Mouse (Mus musculus) embryonic fibroblast, embryonic 13.5 days (primary cell): ENCODE measurements around the gene Trak2. TPM values are rescaled to one million over a fixed set of nuclear protein-coding genes. Genes with fewer than 3 reads are reported as not detected.

ENCODE experiments used
- H3K27ac ChIP-seq: 2 replicates; pipeline ENCODE4 v1.5.1; 2012; ENCODE audit warnings: low read length, control low read depth, inconsistent platforms; ENCODE audit not compliant: insufficient read depth
- H3K4me1 ChIP-seq: 2 replicates; pipeline ENCODE4 v1.6.1; 2011; ENCODE audit warnings: low read length; ENCODE audit not compliant: control insufficient read depth, insufficient read depth
- H3K4me3 ChIP-seq: 2 replicates; pipeline ENCODE4 v1.5.1; 2011; ENCODE audit warnings: mild to moderate bottlenecking, control low read depth, low read length; ENCODE audit not compliant: insufficient read depth
- CTCF ChIP-seq: IDR thresholded peaks from 2 replicates; pipeline ENCODE4 v1.5.1; 2011; ENCODE audit warnings: mild to moderate bottlenecking, control low read depth, low read length, moderate library complexity, borderline replicate concordance; ENCODE audit not compliant: insufficient read depth
- POLR2A ChIP-seq: IDR thresholded peaks from 2 replicates; pipeline ENCODE4 v1.6.1; 2011; ENCODE audit warnings: low read depth, mild to moderate bottlenecking, control low read depth, low read length, moderate library complexity
- polyA plus RNA-seq: library from polyadenylated mRNA; stranded (reverse); fragments of >200 nt; gene quantifications from 2 replicates; pipeline ENCODE4 v1.2.4, GENCODE M21; 2011; ENCODE audit warnings: low read depth; ENCODE audit not compliant: missing spikeins, insufficient read length

Trak2 gene
- polyA plus RNA-seq, 1 experiment, result 31.8 TPM

GRCm38 (mm10) chr1:58954578-58955410 is 18.4 kb downstream of the Trak2 start:
- H3K4me1 ChIP-seq, result peaks cover 21% of the 10 kb centered on the region
- no peak overlapping the region for H3K4me3 ChIP-seq
- H3K27ac ChIP-seq, result no peak overlapping the region
- TF ChIP-seq CTCF, result no peak
- TF ChIP-seq POLR2A, result no peak

DNA sequence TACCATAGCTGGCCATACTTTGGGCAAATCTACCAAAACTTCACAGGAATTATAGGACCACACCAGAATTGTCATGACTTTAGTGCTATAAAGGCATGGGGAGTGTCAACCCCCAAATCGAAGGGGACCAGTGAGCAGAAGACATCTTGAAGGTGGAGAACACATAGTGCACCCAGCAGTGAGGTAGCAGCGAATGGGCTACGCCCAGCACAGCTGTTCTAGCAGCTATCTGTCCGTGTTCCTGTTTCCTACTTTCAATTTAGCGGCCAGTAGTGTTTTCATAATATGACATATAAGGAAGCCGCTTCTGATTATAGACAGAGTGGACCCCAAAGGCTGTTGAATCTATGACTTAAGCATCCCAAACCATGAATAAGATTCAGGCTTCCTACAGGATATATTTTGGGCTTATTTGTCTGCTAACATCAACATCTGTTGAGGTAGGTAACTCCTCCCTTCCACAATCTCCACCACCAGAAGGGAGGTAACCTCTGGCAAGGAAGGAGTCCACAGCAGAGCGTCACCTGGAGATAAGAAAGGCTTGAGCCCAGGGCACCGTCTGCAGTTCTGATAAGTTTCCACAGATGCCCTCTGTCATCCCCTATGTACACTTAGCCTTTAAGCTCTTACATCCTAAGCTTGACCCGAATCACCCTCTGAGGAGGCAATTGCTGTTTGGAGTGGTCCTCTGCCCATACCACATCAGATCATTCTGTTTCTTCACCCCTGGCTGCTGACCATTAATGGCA is 19.4 kb downstream of the Trak2 start:
- Histone ChIP-seq H3K27ac (peak overlapping the region; percentile 60; the same call in 1 of the 2 replicates), H3K4me1 (peaks cover 21% of the 10 kb centered on the region), H3K4me3 (no peak overlapping the region)
- TF ChIP-seq CTCF, result no peak
- TF ChIP-seq POLR2A, result no peak

DNA sequence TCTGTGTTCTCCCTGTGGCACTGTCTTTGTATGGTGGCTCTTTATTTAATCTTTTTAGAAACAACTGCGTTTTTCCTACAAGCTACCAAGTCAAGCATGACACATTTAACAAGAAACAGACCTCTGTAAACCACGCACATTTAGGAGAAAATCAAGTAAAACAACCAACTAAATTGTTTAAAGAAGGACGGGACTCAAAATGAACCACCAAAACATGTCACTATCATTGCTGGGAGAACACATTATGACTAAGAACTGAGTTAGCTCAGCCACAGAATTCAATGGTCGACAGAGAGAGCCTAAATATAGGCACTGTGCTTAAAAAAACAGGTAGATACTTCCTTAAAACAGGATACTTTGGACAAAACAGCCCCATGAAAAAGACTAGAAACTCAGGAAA is 20.2 kb downstream of the Trak2 start:
- H3K4me1 ChIP-seq, result peaks cover 21% of the 10 kb centered on the region
- H3K27ac ChIP-seq, result peak overlapping the region; percentile 70
- TF ChIP-seq POLR2A (no peak), CTCF (no peak)
- H3K4me3 ChIP-seq, result no peak overlapping the region

DNA sequence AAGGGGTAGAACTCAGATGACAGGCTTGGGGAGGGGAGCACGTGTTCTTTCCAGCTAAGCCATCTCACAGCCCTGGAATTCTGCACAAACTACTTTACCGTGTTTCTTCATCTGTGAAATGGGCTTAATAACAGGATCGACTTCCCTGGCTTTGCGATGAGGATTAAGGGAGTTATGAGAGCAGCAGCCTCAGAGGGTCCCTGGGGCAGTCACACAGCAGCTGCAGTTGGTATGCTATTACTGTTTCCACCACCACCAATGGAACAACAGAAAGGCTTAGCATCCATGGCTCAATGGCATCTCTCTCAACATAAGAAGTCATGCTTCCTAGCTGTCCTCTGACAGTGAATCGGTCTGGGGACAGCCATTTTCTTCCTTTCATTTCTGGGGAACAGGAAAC is 20.7 kb downstream of the Trak2 start:
- peak overlapping the region; percentile 70 for H3K27ac ChIP-seq
- H3K4me3 ChIP-seq, result no peak overlapping the region
- TF ChIP-seq POLR2A (no peak), CTCF (no peak)
- peaks cover 21% of the 10 kb centered on the region for H3K4me1 ChIP-seq

GRCm38 (mm10) chr1:58951841-58952240 is 21.4 kb downstream of the Trak2 start:
- Histone ChIP-seq H3K4me1 (peaks cover 21% of the 10 kb centered on the region), H3K4me3 (no peak overlapping the region), H3K27ac (peak overlapping the region; percentile 22; the same call in 1 of the 2 replicates)
- TF ChIP-seq CTCF (no peak), POLR2A (no peak)

DNA sequence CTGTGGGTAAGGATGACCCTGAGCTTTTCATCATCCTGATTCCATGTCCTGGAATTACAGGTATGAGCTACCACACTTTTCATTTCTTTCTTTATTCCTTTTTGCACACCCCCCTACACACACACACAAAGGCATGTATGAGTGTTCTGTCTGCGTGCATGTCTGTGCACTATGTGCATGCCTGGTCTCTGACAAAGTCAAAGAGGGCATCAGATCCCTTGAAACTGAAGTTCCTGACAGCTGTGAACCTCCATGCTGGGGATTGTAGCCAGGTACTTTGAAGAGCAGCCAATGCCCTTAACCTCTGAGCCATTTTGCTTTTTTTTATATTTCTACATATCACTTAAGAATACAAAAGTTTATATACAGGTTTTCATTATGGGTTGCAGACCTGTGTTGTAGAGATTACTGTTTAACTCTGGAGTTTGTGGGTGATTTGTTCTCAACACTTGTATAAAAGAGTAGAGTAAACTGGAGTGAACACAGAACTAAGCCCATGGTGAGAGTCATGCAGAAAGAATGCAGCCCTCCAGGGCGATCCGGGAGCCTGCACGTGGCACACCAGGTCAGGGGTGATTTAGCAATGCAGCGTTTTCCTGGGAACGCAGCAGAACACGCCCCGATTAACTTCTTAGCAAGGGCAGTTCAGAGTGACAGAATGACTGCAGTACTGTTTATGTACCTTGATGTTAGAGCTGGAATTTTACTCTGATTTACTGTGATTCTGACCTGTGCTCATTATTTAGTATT is 22.2 kb downstream of the Trak2 start:
- Histone ChIP-seq H3K4me3 (no peak overlapping the region), H3K27ac (peak overlapping the region; percentile 20), H3K4me1 (peaks cover 24% of the 10 kb centered on the region)
- no peak for TF ChIP-seq CTCF
- TF ChIP-seq POLR2A, result no peak

- H3K4me1 ChIP-seq, result peaks cover 24% of the 10 kb centered on the region
- no peak overlapping the region for H3K4me3 ChIP-seq
- TF ChIP-seq CTCF (no peak), POLR2A (no peak)
- H3K27ac ChIP-seq, result no peak overlapping the region
These were observed 23.6 kb downstream of the Trak2 start for GRCm38 (mm10) chr1:58949561-58950106.

DNA sequence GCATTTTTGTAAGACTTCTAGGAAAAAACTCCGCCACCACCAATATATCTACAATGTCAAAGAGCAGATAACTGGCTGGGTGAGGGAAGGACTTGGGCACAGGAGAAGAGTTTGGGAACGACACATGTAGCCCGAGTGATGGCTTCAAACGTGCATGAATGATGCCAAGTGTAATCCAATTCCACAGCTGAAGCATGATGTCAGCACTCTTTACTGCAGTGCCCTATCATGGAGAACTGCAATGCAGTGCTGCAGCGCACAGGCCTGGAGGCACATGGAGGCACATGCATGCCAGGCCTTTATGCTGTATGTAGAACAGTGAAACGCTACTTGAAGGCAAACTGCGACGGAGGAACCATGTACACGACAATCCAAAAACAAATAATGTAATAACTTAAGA is 26.5 kb downstream of the Trak2 start:
- peaks cover 11% of the 10 kb centered on the region for H3K4me1 ChIP-seq
- no peak for TF ChIP-seq POLR2A
- TF ChIP-seq CTCF, result no peak
- H3K27ac ChIP-seq, result no peak overlapping the region
- H3K4me3 ChIP-seq, result no peak overlapping the region

GRCm38 (mm10) chr1:58945960-58946670 is 27.1 kb downstream of the Trak2 start:
- Histone ChIP-seq H3K4me3 (no peak overlapping the region), H3K27ac (no peak overlapping the region), H3K4me1 (peaks cover 9% of the 10 kb centered on the region)
- TF ChIP-seq CTCF, result no peak
- TF ChIP-seq POLR2A, result no peak
